Mouse (Mus musculus) MEL (cell line): Measurements from ENCODE around the gene C8a. TPM values are rescaled to one million over a fixed set of nuclear protein-coding genes. Genes with fewer than 3 reads are reported as not detected.

Source experiments
- DNase-seq: peaks from one replicate; pipeline ENCODE4 v3.0.0; 2011; ENCODE audit warnings: low read depth, low spot score
- H3K27ac ChIP-seq: 2 replicates; pipeline ENCODE4 v1.5.1; 2012; ENCODE audit warnings: low read depth, mild to moderate bottlenecking, control low read depth, low read length, moderate library complexity; ENCODE audit not compliant: control insufficient read depth
- H3K27me3 ChIP-seq, 2 experiments: fragments of 150-350 bp in 1 of 2; sonication (generic) in 1 of 2; 2 replicates each; pipeline ENCODE4 v1.6.1; 2012; ENCODE audit warnings: low read length in 2 of 2, mild to moderate bottlenecking in 2 of 2, improper control_type of control experiment in 1 of 2, moderate library complexity in 1 of 2; ENCODE audit not compliant: insufficient read depth in 2 of 2, control insufficient read depth in 1 of 2
- H3K36me3 ChIP-seq, 2 experiments: 2 replicates each; pipeline ENCODE4 v1.6.1; 2012 to 2014; ENCODE audit warnings: low read length in 2 of 2, improper control_type of control experiment in 1 of 2, inconsistent platforms in 1 of 2, mild to moderate bottlenecking in 1 of 2; ENCODE audit not compliant: insufficient read depth in 2 of 2, control insufficient read depth in 1 of 2
- H3K4me1 ChIP-seq, 2 experiments: fragments of 150-350 bp in 1 of 2; sonication (generic) in 1 of 2; 2 replicates each; pipeline ENCODE4 v1.6.1; 2012; ENCODE audit warnings: low read length in 2 of 2, improper control_type of control experiment in 1 of 2, mild to moderate bottlenecking in 1 of 2; ENCODE audit not compliant: insufficient read depth in 2 of 2, control insufficient read depth in 1 of 2
- H3K4me3 ChIP-seq, 2 experiments: fragments of 150-350 bp in 1 of 2; sonication (generic) in 1 of 2; 2 replicates each; pipeline ENCODE4 v1.5.1; 2012; ENCODE audit warnings: low read depth in 2 of 2, low read length in 2 of 2, mild to moderate bottlenecking in 2 of 2, moderate library complexity in 2 of 2, control low read depth in 1 of 2, improper control_type of control experiment in 1 of 2; ENCODE audit not compliant: control insufficient read depth in 1 of 2, insufficient read depth in 1 of 2
- H3K79me2 ChIP-seq: 2 replicates; pipeline ENCODE4 v1.6.1; 2012; ENCODE audit warnings: mild to moderate bottlenecking, low read length, moderate library complexity; ENCODE audit not compliant: control insufficient read depth, poor library complexity, insufficient read depth
- H3K9ac ChIP-seq: 2 replicates; pipeline ENCODE4 v1.6.1; 2012; ENCODE audit warnings: low read depth, mild to moderate bottlenecking, control low read depth, low read length, moderate library complexity; ENCODE audit not compliant: control insufficient read depth, poor library complexity, severe bottlenecking
- H3K9me3 ChIP-seq: fragments of 150-350 bp; sonication (generic); replicated peaks from 2 replicates; pipeline ENCODE4 v1.6.1; 2012; ENCODE audit warnings: mild to moderate bottlenecking, low read length, improper control_type of control experiment, moderate library complexity; ENCODE audit not compliant: insufficient read depth
- BHLHE40 ChIP-seq: IDR thresholded peaks from 2 replicates; pipeline ENCODE4 v1.6.1; 2012; ENCODE audit warnings: low read depth, mild to moderate bottlenecking, inconsistent platforms, low read length, improper control_type of control experiment, borderline replicate concordance
- CTCF ChIP-seq, 3 experiments: IDR thresholded peaks in 2 of 3; conservative IDR thresholded peaks in 1 of 3; 2 replicates each; pipeline ENCODE4 v1.5.1; 2011 to 2012; ENCODE audit warnings: low read length in 3 of 3, low read depth in 2 of 3, mild to moderate bottlenecking in 2 of 3, improper control_type of control experiment in 1 of 3, inconsistent platforms in 1 of 3, mixed read lengths in 1 of 3, moderate library complexity in 1 of 3; ENCODE audit not compliant: control insufficient read depth in 1 of 3, insufficient read depth in 1 of 3, poor library complexity in 1 of 3, severe bottlenecking in 1 of 3
- E2F4 ChIP-seq: IDR thresholded peaks from 2 replicates; pipeline ENCODE4 v1.6.1; 2011; ENCODE audit warnings: low read depth, low read length, improper control_type of control experiment, borderline replicate concordance
- ETS1 ChIP-seq: IDR thresholded peaks from 2 replicates; pipeline ENCODE4 v1.6.1; 2012; ENCODE audit warnings: low read depth, mild to moderate bottlenecking, inconsistent platforms, low read length, improper control_type of control experiment, moderate library complexity
- GABPA ChIP-seq: IDR thresholded peaks from 2 replicates; pipeline ENCODE4 v1.6.1; 2012; ENCODE audit warnings: low read depth, mild to moderate bottlenecking, inconsistent platforms, low read length, improper control_type of control experiment, moderate library complexity
- GATA1 ChIP-seq: IDR thresholded peaks from 2 replicates; pipeline ENCODE4 v1.6.1; 2011; ENCODE audit warnings: low read depth, low read length, improper control_type of control experiment
- HCFC1 ChIP-seq: IDR thresholded peaks from 2 replicates; pipeline ENCODE4 v1.6.1; 2012; ENCODE audit warnings: low read depth, mild to moderate bottlenecking, inconsistent platforms, low read length, improper control_type of control experiment, moderate library complexity
- JUND ChIP-seq: IDR thresholded peaks from 2 replicates; pipeline ENCODE4 v1.6.1; 2011; ENCODE audit warnings: low read depth, mild to moderate bottlenecking, improper control_type of control experiment, low read length
- MAX ChIP-seq: IDR thresholded peaks from 2 replicates; pipeline ENCODE4 v1.6.1; 2011; ENCODE audit warnings: low read length, improper control_type of control experiment
- MAZ ChIP-seq: IDR thresholded peaks from 2 replicates; pipeline ENCODE4 v1.6.1; 2012; ENCODE audit warnings: low read depth, mild to moderate bottlenecking, inconsistent platforms, low read length, improper control_type of control experiment
- MEF2A ChIP-seq: IDR thresholded peaks from 2 replicates; pipeline ENCODE4 v1.6.1; 2014; ENCODE audit warnings: low read depth, mild to moderate bottlenecking, inconsistent platforms, low read length, improper control_type of control experiment; ENCODE audit not compliant: poor library complexity, insufficient replicate concordance, severe bottlenecking; ENCODE audit errors: extremely low read depth
- MXI1 ChIP-seq: IDR thresholded peaks from 2 replicates; pipeline ENCODE4 v1.6.1; 2011; ENCODE audit warnings: mild to moderate bottlenecking, low read depth, low read length, improper control_type of control experiment
- MYC ChIP-seq: IDR thresholded peaks from 2 replicates; pipeline ENCODE4 v1.6.1; 2011; ENCODE audit warnings: low read depth, mild to moderate bottlenecking, low read length, improper control_type of control experiment, moderate library complexity
- POLR2A ChIP-seq, 2 experiments: IDR thresholded peaks; 2 replicates each; pipeline ENCODE4 v1.6.1; 2011 to 2012; ENCODE audit warnings: low read length in 2 of 2, mild to moderate bottlenecking in 2 of 2, control low read depth in 1 of 2, improper control_type of control experiment in 1 of 2, low read depth in 1 of 2, moderate library complexity in 1 of 2; ENCODE audit not compliant: control insufficient read depth in 1 of 2, insufficient read depth in 1 of 2, poor library complexity in 1 of 2
- RAD21 ChIP-seq: IDR thresholded peaks from 2 replicates; pipeline ENCODE4 v1.6.1; 2011; ENCODE audit warnings: mild to moderate bottlenecking, low read depth, low read length, improper control_type of control experiment
- SIN3A ChIP-seq: IDR thresholded peaks from 2 replicates; pipeline ENCODE4 v1.6.1; 2012; ENCODE audit warnings: low read length, improper control_type of control experiment, inconsistent platforms
- TAL1 ChIP-seq: IDR thresholded peaks from 2 replicates; pipeline ENCODE4 v1.6.1; 2012; ENCODE audit warnings: mild to moderate bottlenecking, inconsistent platforms, low read length, moderate library complexity, mixed read lengths
- TBP ChIP-seq: IDR thresholded peaks from 2 replicates; pipeline ENCODE4 v1.8.0; 2011; ENCODE audit warnings: low read depth, low read length, improper control_type of control experiment
- USF1 ChIP-seq: IDR thresholded peaks from 2 replicates; pipeline ENCODE4 v1.6.1; 2014; ENCODE audit warnings: low read depth, mild to moderate bottlenecking, inconsistent platforms, low read length, improper control_type of control experiment, moderate library complexity
- ZNF384 ChIP-seq: IDR thresholded peaks from 2 replicates; pipeline ENCODE4 v1.6.1; 2012; ENCODE audit warnings: low read depth, mild to moderate bottlenecking, inconsistent platforms, low read length, improper control_type of control experiment
- polyA plus RNA-seq, 2 experiments: library from polyadenylated mRNA; stranded (reverse) in 1 of 2; unstranded in 1 of 2; fragments of >175 nt in 1 of 2; fragments of >200 nt in 1 of 2; gene quantifications; 2 replicates each; pipeline versions ENCODE4 v1.2.1 to v1.2.4; 2012; ENCODE audit warnings: low replicate concordance in 2 of 2, low read depth in 1 of 2; ENCODE audit not compliant: insufficient read length in 2 of 2, insufficient read depth in 1 of 2, missing spikeins in 1 of 2
- total RNA-seq: library from RNA; depleted of rRNA; stranded (reverse); fragments of 300-350 nt; gene quantifications from 2 replicates; pipeline ENCODE4 v1.2.3, GENCODE M21; 2012

The C8a gene
- total and polyA plus RNA-seq, 3 experiments = not detected

GRCm38 (mm10) chr4:104894004-104894734 is 18.0 kb upstream of the C8a start (continued):
- peak; percentile 62 to 86 (median 83) for TF ChIP-seq CTCF (IDR thresholded peaks at IDR 0.05 in 2 of 3, conservative IDR thresholded peaks at IDR 0.05 in 1 of 3; ENCODE audit: control insufficient read depth in 1 of 3, insufficient read depth in 1 of 3, low read depth in 2 of 3, low read length in 3 of 3, poor library complexity in 1 of 3, severe bottlenecking in 1 of 3)
- TF ChIP-seq USF1 = no peak
- TF ChIP-seq BHLHE40 = no peak
- no peak for TF ChIP-seq JUND
- TF ChIP-seq MEF2A = peak; percentile 80; the same call in 1 of the 2 replicates
- TF ChIP-seq ZNF384 = no peak
- no peak for TF ChIP-seq MYC
- TF ChIP-seq RAD21 = peak; percentile 92

- Histone ChIP-seq H3K36me3 (no peaks in the 10 kb centered on the region), H3K9me3 (no peaks in the 10 kb centered on the region), H3K4me1 (no peaks in the 10 kb centered on the region), H3K9ac (no peak overlapping the region), H3K4me3 (no peak overlapping the region), H3K27me3 (no peaks in the 10 kb centered on the region), H3K27ac (no peak overlapping the region), H3K79me2 (no peaks in the 10 kb centered on the region)
- no peak for TF ChIP-seq MAX
- no peak for TF ChIP-seq SIN3A
- no peak for TF ChIP-seq TBP
- TF ChIP-seq POLR2A (IDR thresholded peaks at IDR 0.05; ENCODE audit: control insufficient read depth in 1 of 2, insufficient read depth in 1 of 2, low read depth in 1 of 2, low read length in 2 of 2, poor library complexity in 1 of 2) = no peak
- no peak for TF ChIP-seq GABPA
- TF ChIP-seq HCFC1 = no peak
- no peak for TF ChIP-seq E2F4
- no peak for TF ChIP-seq MXI1
- TF ChIP-seq TAL1 = no peak
- TF ChIP-seq MAZ = no peak
- TF ChIP-seq ETS1 = no peak
- TF ChIP-seq GATA1 = no peak
- no peak for DNase-seq
These were observed 17.4 kb upstream of the C8a start for GRCm38 (mm10) chr4:104893588-104893987.
